Mouse (Mus musculus) lung, embryonic 15.5 days (tissue): Measurements from ENCODE around the gene Dnm3. TPM values are rescaled to one million over a fixed set of nuclear protein-coding genes. Genes with fewer than 3 reads are reported as not detected.
A peak's percentile ranks its signal among the peaks of the same experiment; 100 is the strongest.

Experiments
- ATAC-seq: fragments of 200-750 bp; cut with Nextera tagmentation; 2 replicates; pipeline ENCODE4 v1.8.0; 2017; ENCODE audit warnings: moderate number of reproducible peaks, borderline replicate concordance; ENCODE audit not compliant: low FRiP score, low TSS enrichment; ENCODE audit errors: extremely low read depth
- H3K27ac ChIP-seq: fragments of 300-500 bp; sonication (generic); 2 replicates; pipeline ENCODE4 v1.5.1; 2015; ENCODE audit warnings: moderate library complexity, mild to moderate bottlenecking, inconsistent platforms
- H3K27me3 ChIP-seq: fragments of 300-500 bp; sonication (generic); 2 replicates; pipeline ENCODE4 v1.6.1; 2015; ENCODE audit warnings: inconsistent platforms
- H3K36me3 ChIP-seq: fragments of 300-500 bp; sonication (generic); 2 replicates; pipeline ENCODE4 v1.6.1; 2015; ENCODE audit warnings: inconsistent platforms
- H3K4me1 ChIP-seq: fragments of 300-500 bp; sonication (generic); 2 replicates; pipeline ENCODE4 v1.6.1; 2015; ENCODE audit warnings: inconsistent platforms
- H3K4me2 ChIP-seq: fragments of 300-500 bp; sonication (generic); 2 replicates; pipeline ENCODE4 v1.6.1; 2015; ENCODE audit warnings: inconsistent platforms, mild to moderate bottlenecking, moderate library complexity
- H3K4me3 ChIP-seq: fragments of 300-500 bp; sonication (generic); 2 replicates; pipeline ENCODE4 v1.5.1; 2015; ENCODE audit warnings: mild to moderate bottlenecking, inconsistent platforms
- H3K9ac ChIP-seq: fragments of 300-500 bp; sonication (generic); 2 replicates; pipeline ENCODE4 v1.6.1; 2015; ENCODE audit warnings: inconsistent platforms
- H3K9me3 ChIP-seq: fragments of 300-500 bp; sonication (generic); 2 replicates; pipeline ENCODE4 v1.6.1; 2016; ENCODE audit warnings: inconsistent platforms
- WGBS: fragments of 180-500 bp; shearing (Covaris S2); methylation state at CpG from one replicate; pipeline ENCODE4 v1.1.7; 2015; 5-methylcytosine and 5-hydroxymethylcytosine counted together
- polyA plus RNA-seq: library from polyadenylated mRNA; unstranded; fragments of >200 nt; fragmentation: Nextera tagmentation; extraction: Ambion mirVana; gene quantifications from 2 replicates; pipeline ENCODE4 v1.2.1, GENCODE M21; 2015

Dnm3 gene
- polyA plus RNA-seq, 1 experiment from 2014 or later = 2.7 TPM

GRCm38 (mm10) chr1:162072917-162073578, 404.8 kb downstream of the Dnm3 start:
- Histone ChIP-seq H3K9ac (no peak overlapping the region), H3K4me3 (no peak overlapping the region), H3K27ac (no peak overlapping the region), H3K9me3 (no peaks in the 10 kb centered on the region), H3K36me3 (no peaks in the 10 kb centered on the region), H3K4me1 (peaks cover 23% of the 10 kb centered on the region), H3K27me3 (no peaks in the 10 kb centered on the region), H3K4me2 (no peak overlapping the region)
- ATAC-seq = no peak
- 74% methylated on average over 7 of the region's 7 CpGs for WGBS

- H3K9ac ChIP-seq = no peak overlapping the region
- H3K4me1 ChIP-seq = 0 out of 2 replicates have a peak, but pooled peaks cover 3% of the 10 kb centered on the region
- ATAC-seq = no peak
- no peak overlapping the region for H3K27ac ChIP-seq
- no peaks in the 10 kb centered on the region for H3K36me3 ChIP-seq
- no peaks in the 10 kb centered on the region for H3K9me3 ChIP-seq
- WGBS = 65% methylated on average over 6 of the region's 6 CpGs
- H3K27me3 ChIP-seq = no peaks in the 10 kb centered on the region
- H3K4me2 ChIP-seq = no peak overlapping the region
- H3K4me3 ChIP-seq = no peak overlapping the region
Observed at GRCm38 (mm10) chr1:162053608-162054007, 424.2 kb downstream of the Dnm3 start.

- H3K9ac ChIP-seq = no peak overlapping the region
- H3K27ac ChIP-seq = no peak overlapping the region
- no peak overlapping the region for H3K4me2 ChIP-seq
- WGBS = 62% methylated on average over 7 of the region's 7 CpGs
- no peak overlapping the region for H3K4me3 ChIP-seq
- no peaks in the 10 kb centered on the region for H3K27me3 ChIP-seq
- ATAC-seq = no peak
- H3K36me3 ChIP-seq = no peaks in the 10 kb centered on the region
- 0 out of 2 replicates have a peak, but pooled peaks cover 3% of the 10 kb centered on the region for H3K4me1 ChIP-seq
- no peaks in the 10 kb centered on the region for H3K9me3 ChIP-seq
Observed at GRCm38 (mm10) chr1:162053186-162053585, 424.6 kb downstream of the Dnm3 start.

GRCm38 (mm10) chr1:162052755-162053154, 425.1 kb downstream of the Dnm3 start:
- 0 out of 2 replicates have a peak, but pooled peaks cover 3% of the 10 kb centered on the region for H3K4me1 ChIP-seq
- H3K36me3 ChIP-seq = no peaks in the 10 kb centered on the region
- no peak overlapping the region for H3K4me2 ChIP-seq
- no peak overlapping the region for H3K27ac ChIP-seq
- ATAC-seq = no peak
- H3K9me3 ChIP-seq = no peaks in the 10 kb centered on the region
- 77% methylated on average over 6 of the region's 6 CpGs for WGBS
- no peaks in the 10 kb centered on the region for H3K27me3 ChIP-seq
- no peak overlapping the region for H3K9ac ChIP-seq
- no peak overlapping the region for H3K4me3 ChIP-seq

DNA sequence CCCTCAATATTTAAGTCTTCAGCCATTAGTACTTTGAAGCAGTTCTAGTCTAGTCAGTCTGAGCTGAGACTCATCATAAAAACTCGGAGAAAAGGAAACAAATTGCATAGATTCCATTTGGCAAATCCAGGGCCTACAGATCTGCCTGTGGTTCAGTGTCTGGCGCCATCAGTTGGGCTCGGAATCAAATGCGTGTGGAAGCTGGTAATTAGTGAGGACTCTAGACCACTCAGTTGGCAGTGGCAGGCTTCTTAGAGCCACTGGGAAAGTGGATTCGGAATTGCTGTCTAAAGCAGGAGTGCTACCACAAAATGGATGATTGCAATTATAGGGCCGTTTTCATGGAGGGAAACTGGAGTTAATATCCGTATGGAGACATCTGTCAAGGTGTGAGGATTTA, 425.7 kb downstream of the Dnm3 start:
- Histone ChIP-seq H3K4me2 (no peak overlapping the region), H3K36me3 (no peaks in the 10 kb centered on the region), H3K4me3 (no peak overlapping the region), H3K27me3 (no peaks in the 10 kb centered on the region), H3K9ac (no peak overlapping the region), H3K9me3 (no peaks in the 10 kb centered on the region), H3K27ac (no peak overlapping the region), H3K4me1 (0 out of 2 replicates have a peak, but pooled peaks cover 3% of the 10 kb centered on the region)
- ATAC-seq = no peak
- WGBS = 79% methylated on average over 7 of the region's 7 CpGs

DNA sequence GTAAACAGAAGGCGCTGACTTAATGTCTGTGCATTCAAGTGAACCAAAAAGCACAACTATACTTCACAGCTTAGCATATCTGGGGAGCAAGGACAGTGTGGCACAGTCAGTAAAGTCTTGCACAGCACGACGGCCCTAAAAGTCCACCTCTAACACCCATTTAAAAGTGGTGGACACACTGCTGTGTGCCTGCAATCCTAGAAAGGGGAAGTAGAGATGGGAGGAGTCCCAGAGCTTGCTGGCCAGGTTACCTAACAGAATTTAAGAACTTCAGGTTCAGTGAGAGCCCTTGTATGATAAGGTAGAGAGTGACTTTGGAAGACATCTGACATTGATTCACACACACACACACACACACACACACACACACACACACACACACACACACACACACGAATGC, 426.1 kb downstream of the Dnm3 start:
- Histone ChIP-seq H3K27ac (no peak overlapping the region), H3K4me1 (0 out of 2 replicates have a peak, but pooled peaks cover 3% of the 10 kb centered on the region), H3K4me2 (no peak overlapping the region), H3K9me3 (no peaks in the 10 kb centered on the region), H3K9ac (no peak overlapping the region), H3K27me3 (no peaks in the 10 kb centered on the region), H3K36me3 (no peaks in the 10 kb centered on the region), H3K4me3 (no peak overlapping the region)
- ATAC-seq = no peak
- WGBS = 84% methylated on average over 4 of the region's 4 CpGs

DNA sequence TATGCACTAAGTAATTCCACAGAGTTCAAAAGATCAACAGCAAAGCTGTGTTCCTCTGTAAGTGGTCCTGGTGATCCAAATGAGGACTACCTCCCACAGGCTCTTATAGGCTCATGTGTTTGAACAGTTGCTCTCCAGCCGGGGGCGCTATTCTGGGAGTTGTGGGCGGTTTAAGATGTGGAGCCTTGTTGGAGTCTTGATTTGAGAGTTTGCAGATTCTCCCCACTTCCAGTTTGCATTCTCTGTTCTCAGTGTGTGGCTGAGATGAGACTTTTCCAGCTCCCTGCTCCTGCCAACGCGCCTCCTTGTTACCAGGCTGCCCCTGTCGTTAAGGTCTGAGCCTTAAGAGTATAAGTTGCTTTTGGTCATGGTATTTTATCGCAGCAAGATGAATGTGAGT, 430.2 kb downstream of the Dnm3 start:
- WGBS = 82% methylated on average over 7 of the region's 7 CpGs
- Histone ChIP-seq H3K36me3 (no peaks in the 10 kb centered on the region), H3K9me3 (no peaks in the 10 kb centered on the region), H3K4me2 (no peak overlapping the region), H3K27ac (no peak overlapping the region), H3K4me3 (no peak overlapping the region), H3K4me1 (peaks cover 19% of the 10 kb centered on the region), H3K9ac (no peak overlapping the region), H3K27me3 (no peaks in the 10 kb centered on the region)
- ATAC-seq = no peak

DNA sequence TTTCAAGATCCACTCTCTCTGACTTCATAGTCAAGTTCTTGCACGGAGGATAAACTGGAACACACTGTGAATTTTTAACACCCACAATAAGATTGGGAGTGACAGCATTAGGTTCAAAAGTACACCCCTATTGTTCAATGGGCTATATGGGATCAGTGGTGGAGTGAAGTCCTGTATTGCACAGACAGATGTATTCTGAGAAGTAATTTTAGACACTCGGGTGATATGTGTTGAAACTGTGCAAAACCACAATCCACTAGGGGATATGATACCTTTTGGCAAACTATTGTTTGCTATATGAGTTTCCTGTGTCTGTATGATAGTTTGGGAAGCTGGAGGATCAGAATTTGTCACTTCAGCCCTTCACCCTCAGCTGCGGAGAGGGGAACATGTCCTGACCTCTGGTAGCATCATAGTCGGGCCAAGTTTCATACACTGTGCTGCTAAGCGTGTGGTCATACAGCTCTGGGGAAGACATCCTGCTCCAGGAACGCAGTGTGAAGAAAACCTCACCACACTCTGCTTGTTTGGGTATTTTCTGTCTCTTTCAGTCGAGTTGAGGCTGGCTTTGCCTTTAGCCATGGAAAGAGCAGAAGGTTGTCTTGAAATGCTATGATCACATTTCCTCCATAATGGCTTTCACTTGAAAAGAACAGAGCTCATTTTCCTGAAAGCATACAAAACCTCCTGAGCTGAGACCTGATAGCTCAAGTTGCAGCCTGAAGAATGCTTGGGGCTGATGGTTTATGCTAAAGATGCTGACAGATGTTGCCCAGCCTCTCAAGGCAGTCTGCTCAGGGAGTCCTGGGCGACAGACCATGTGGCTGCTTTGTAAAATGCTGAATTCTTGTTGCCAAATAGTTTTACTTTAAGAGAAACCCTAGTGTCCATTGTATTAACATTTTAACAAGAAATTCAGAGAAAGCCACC, 433.8 kb downstream of the Dnm3 start:
- H3K4me2 ChIP-seq = no peak overlapping the region
- no peak overlapping the region for H3K4me3 ChIP-seq
- 47% methylated on average over 8 of the region's 8 CpGs for WGBS
- H3K36me3 ChIP-seq = no peaks in the 10 kb centered on the region
- peak overlapping the region; percentile 62 for H3K27ac ChIP-seq
- no peaks in the 10 kb centered on the region for H3K9me3 ChIP-seq
- peaks cover 37% of the 10 kb centered on the region for H3K4me1 ChIP-seq
- no peak overlapping the region for H3K9ac ChIP-seq
- H3K27me3 ChIP-seq = no peaks in the 10 kb centered on the region
- ATAC-seq = no peak

DNA sequence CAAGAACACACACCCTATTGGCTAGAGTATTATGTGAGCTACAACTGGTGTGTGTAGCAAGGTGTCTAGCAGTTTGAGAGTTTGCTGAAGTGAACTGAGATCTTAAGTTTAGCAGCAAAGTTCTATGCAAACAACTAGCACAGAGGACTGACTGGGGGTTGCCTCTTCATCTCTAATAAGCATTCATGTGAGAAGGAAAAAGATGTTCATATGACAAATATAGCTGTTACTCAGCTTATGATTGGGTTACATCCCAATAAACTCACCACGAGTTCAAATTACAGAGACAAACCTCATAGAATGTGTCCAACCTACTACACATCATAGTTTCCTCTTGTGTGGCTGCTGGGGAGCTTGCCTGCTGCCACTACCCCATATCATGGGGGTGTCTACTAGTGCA, 434.6 kb downstream of the Dnm3 start:
- H3K9ac ChIP-seq = no peak overlapping the region
- no peak overlapping the region for H3K4me2 ChIP-seq
- H3K4me1 ChIP-seq = peaks cover 45% of the 10 kb centered on the region
- WGBS = 89% methylated on average over 1 of the region's 1 CpGs
- H3K4me3 ChIP-seq = no peak overlapping the region
- no peaks in the 10 kb centered on the region for H3K27me3 ChIP-seq
- no peak for ATAC-seq
- H3K36me3 ChIP-seq = no peaks in the 10 kb centered on the region
- no peak overlapping the region for H3K27ac ChIP-seq
- H3K9me3 ChIP-seq = no peaks in the 10 kb centered on the region

DNA sequence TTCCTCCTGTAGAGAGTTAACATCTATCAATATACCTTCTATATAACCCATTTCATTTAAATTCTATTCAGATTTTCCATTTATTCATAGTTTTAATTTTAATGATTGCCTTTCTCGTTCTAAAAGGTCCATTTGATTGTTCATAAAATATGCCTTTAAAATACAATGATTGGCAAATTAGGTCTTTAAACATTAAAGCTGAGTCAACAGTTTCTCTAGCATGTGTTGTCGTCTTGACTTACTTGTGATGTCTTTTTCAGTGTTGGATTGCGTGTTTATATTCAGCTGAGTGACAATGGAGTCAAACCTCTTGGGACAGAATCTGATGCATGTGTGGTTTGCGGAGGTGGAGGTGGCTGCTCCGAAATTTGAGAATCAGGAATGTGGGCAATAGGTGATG, 435.4 kb downstream of the Dnm3 start:
- H3K36me3 ChIP-seq = no peaks in the 10 kb centered on the region
- H3K9me3 ChIP-seq = no peaks in the 10 kb centered on the region
- peaks cover 53% of the 10 kb centered on the region for H3K4me1 ChIP-seq
- no peak overlapping the region for H3K4me2 ChIP-seq
- no peaks in the 10 kb centered on the region for H3K27me3 ChIP-seq
- no peak overlapping the region for H3K27ac ChIP-seq
- no peak for ATAC-seq
- no peak overlapping the region for H3K9ac ChIP-seq
- no peak overlapping the region for H3K4me3 ChIP-seq
- WGBS = 83% methylated on average over 5 of the region's 5 CpGs

DNA sequence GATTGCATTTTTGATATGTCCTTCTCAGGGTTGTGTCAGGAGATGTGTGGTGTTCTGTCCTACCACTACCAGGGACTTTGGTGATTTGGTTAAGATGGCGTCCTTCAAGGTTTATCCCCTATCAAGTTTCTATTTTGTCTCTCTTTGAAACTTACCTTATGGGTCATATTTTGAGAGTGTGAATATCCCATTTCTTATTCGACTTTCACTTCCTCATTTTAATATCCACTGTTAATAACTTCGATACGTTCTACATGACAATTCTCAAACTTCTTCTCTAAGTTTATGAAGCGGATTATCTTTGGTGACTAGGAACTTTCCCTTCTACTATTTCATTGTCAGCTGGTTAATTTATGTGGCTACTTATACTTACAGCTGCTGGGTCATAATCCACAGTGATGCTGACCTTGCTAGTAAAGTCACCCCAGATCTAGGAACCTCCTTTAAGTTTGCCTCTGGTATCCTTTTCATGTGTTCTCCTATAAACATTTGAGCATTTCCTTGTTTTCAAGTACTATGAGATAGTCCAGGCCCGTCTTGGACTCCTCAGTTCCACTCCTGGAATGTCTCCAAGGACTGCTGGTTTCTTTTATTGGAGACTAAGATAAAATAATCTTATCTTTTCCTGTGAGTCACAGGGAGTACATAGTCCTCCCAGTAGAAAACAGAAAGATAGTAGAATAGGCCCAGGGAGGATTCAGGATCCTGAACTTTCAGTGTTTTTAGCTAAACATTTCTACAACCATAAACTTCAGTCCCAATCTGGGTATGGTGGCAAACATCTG, 437.2 kb downstream of the Dnm3 start:
- Histone ChIP-seq H3K27me3 (no peaks in the 10 kb centered on the region), H3K4me2 (no peak overlapping the region), H3K4me1 (peaks cover 68% of the 10 kb centered on the region), H3K9me3 (no peaks in the 10 kb centered on the region), H3K27ac (peak overlapping the region; percentile 94), H3K4me3 (no peak overlapping the region), H3K9ac (no peak overlapping the region), H3K36me3 (no peaks in the 10 kb centered on the region)
- ATAC-seq = no peak
- 79% methylated on average over 6 of the region's 6 CpGs for WGBS
